Mouse (Mus musculus) ES-Bruce4 (cell line): ENCODE data around the gene Gm17455. TPM values are rescaled to one million over a fixed set of nuclear protein-coding genes. Genes with fewer than 3 reads are reported as not detected.

Experiments
- H3K27ac ChIP-seq: 2 replicates; pipeline ENCODE4 v1.5.1; 2012; ENCODE audit warnings: low read length, inconsistent platforms; ENCODE audit not compliant: insufficient read depth
- H3K27me3 ChIP-seq: 2 replicates; pipeline ENCODE4 v1.6.1; 2012; ENCODE audit warnings: mild to moderate bottlenecking, low read length, inconsistent platforms; ENCODE audit not compliant: control insufficient read depth, poor library complexity, insufficient read depth, severe bottlenecking
- H3K36me3 ChIP-seq: 2 replicates; pipeline ENCODE4 v1.6.1; 2012; ENCODE audit warnings: inconsistent platforms, mild to moderate bottlenecking, low read length, moderate library complexity; ENCODE audit not compliant: control insufficient read depth, poor library complexity, insufficient read depth, severe bottlenecking
- H3K4me1 ChIP-seq: one replicate; pipeline ENCODE4 v1.8.1; 2011; ENCODE audit warnings: low read length; ENCODE audit not compliant: control insufficient read depth, insufficient read depth
- H3K4me3 ChIP-seq: 2 replicates; pipeline ENCODE4 v1.5.1; 2011; ENCODE audit warnings: low read depth, mild to moderate bottlenecking, low read length
- H3K9ac ChIP-seq: 2 replicates; pipeline ENCODE4 v1.6.1; 2012; ENCODE audit warnings: low read depth, mild to moderate bottlenecking, inconsistent platforms; ENCODE audit not compliant: poor library complexity, severe bottlenecking
- H3K9me3 ChIP-seq: replicated peaks from 2 replicates; pipeline ENCODE4 v1.6.1; 2012; ENCODE audit warnings: mild to moderate bottlenecking, low read length, inconsistent platforms; ENCODE audit not compliant: control insufficient read depth, poor library complexity, insufficient read depth, severe bottlenecking
- CTCF ChIP-seq: IDR thresholded peaks from one replicate; pipeline ENCODE4 v1.8.1; 2011; ENCODE audit warnings: low read depth, low read length
- EP300 ChIP-seq: IDR thresholded peaks from 2 replicates; pipeline ENCODE4 v1.6.1; 2011; ENCODE audit warnings: low read depth, low read length; ENCODE audit not compliant: insufficient read depth
- POLR2A ChIP-seq: IDR thresholded peaks from one replicate; pipeline ENCODE4 v1.8.1; 2011; ENCODE audit warnings: low read length; ENCODE audit not compliant: insufficient read depth
- polyA plus RNA-seq: library from polyadenylated mRNA; stranded (reverse); fragments of >200 nt; gene quantifications from 2 replicates; pipeline ENCODE4 v1.2.4, GENCODE M21; 2011; ENCODE audit warnings: low read depth; ENCODE audit not compliant: missing spikeins, insufficient read depth, insufficient read length

Gene Gm17455
- polyA plus RNA-seq, 1 experiment: not detected

GRCm38 (mm10) chr10:60354003-60354325 is 45.6 kb upstream of the Gm17455 start:
- Histone ChIP-seq H3K27ac (no peak overlapping the region), H3K27me3 (no peaks in the 10 kb centered on the region), H3K4me3 (no peak overlapping the region), H3K4me1 (peaks cover 5% of the 10 kb centered on the region), H3K9ac (no peak overlapping the region), H3K36me3 (no peaks in the 10 kb centered on the region), H3K9me3 (no peaks in the 10 kb centered on the region)
- no peak for TF ChIP-seq POLR2A
- TF ChIP-seq CTCF: no peak
- TF ChIP-seq EP300: no peak

DNA sequence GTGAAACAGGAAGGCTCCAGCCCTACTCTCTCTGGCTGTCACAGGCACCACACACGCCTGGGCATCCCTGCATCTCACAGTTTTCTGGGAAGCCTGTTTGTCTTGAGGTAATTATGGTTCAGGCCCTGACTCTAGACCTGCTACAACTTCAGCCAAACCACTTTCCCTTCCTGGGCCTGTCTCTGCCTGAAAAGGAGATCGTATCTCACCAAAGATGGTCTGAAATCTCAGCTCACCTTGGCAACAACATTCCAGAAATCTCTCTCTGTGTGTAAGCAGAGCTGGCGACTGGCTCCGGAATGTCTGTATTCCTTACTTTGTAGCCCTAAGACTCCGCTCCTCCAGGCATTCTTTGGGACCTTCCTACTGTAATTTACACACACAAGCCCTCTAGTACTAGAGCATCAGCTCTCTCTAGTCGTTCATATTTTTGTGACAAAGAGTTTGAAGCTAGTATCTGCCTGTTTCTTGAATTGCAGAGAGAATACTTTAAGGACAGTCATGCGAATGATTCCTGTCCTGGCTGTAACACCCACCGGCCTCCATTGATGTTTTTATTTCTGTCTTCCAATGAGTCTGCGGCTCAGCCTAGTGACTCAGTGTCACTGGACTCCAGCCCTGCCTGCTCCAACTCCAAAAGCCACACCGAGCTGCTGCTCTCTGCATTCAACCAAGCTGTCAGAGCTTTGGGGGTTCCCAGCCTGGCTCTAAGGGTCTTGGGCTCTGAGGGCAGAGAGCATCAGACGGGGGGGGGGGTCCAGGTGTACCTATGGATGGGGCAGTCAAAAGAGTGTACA is 44.4 kb upstream of the Gm17455 start:
- no peak overlapping the region for H3K4me3 ChIP-seq
- no peaks in the 10 kb centered on the region for H3K27me3 ChIP-seq
- no peak for TF ChIP-seq EP300
- no peak overlapping the region for H3K9ac ChIP-seq
- H3K36me3 ChIP-seq: no peaks in the 10 kb centered on the region
- no peak overlapping the region for H3K27ac ChIP-seq
- H3K9me3 ChIP-seq: no peaks in the 10 kb centered on the region
- peaks cover 2% of the 10 kb centered on the region for H3K4me1 ChIP-seq

DNA sequence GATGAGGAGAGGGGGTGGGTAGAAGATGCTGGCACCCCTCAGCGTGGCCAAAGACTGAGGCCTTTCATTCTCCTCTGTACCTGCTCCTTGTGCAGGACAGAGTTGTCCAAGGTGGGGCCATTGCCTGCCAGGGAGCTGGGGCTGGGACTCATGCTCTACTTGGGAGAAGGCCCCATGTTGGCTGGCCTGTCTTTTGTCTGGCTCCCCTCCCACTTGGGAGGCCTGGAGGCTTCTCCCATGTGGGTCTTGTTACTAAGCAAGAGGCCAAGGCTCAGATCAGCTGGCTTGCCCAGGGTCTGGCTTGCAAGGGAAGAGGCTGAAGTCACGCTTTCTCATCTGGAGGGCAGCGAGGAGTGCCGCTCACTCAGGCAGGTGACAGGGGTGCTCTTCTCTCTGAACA is 42.1 kb upstream of the Gm17455 start:
- Histone ChIP-seq H3K4me3 (no peak overlapping the region), H3K36me3 (no peaks in the 10 kb centered on the region), H3K9me3 (no peaks in the 10 kb centered on the region), H3K27ac (no peak overlapping the region), H3K27me3 (no peaks in the 10 kb centered on the region), H3K9ac (no peak overlapping the region), H3K4me1 (peaks cover 2% of the 10 kb centered on the region)
- TF ChIP-seq EP300 (no peak), CTCF (no peak), POLR2A (no peak)

DNA sequence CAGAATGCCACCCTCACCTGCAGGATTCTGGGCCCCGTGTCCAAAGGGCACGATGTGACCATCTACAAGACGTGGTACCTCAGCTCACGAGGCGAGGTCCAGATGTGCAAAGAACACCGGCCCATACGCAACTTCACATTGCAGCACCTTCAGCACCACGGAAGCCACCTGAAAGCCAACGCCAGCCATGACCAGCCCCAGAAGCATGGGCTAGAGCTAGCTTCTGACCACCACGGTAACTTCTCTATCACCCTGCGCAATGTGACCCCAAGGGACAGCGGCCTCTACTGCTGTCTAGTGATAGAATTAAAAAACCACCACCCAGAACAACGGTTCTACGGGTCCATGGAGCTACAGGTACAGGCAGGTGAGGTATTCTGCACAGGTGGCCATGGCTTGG is 41.6 kb upstream of the Gm17455 start:
- H3K36me3 ChIP-seq: no peaks in the 10 kb centered on the region
- no peak overlapping the region for H3K9ac ChIP-seq
- no peaks in the 10 kb centered on the region for H3K27me3 ChIP-seq
- H3K27ac ChIP-seq: no peak overlapping the region
- no peak overlapping the region for H3K4me3 ChIP-seq
- TF ChIP-seq EP300 (no peak), CTCF (no peak), POLR2A (no peak)
- no peaks in the 10 kb centered on the region for H3K9me3 ChIP-seq
- H3K4me1 ChIP-seq: peaks cover 2% of the 10 kb centered on the region

GRCm38 (mm10) chr10:60358776-60359175 is 40.8 kb upstream of the Gm17455 start:
- H3K9ac ChIP-seq: no peak overlapping the region
- H3K27me3 ChIP-seq: no peaks in the 10 kb centered on the region
- H3K36me3 ChIP-seq: no peaks in the 10 kb centered on the region
- TF ChIP-seq CTCF (no peak), POLR2A (no peak), EP300 (no peak)
- H3K9me3 ChIP-seq: no peaks in the 10 kb centered on the region
- no peak overlapping the region for H3K4me3 ChIP-seq
- no peaks in the 10 kb centered on the region for H3K4me1 ChIP-seq
- H3K27ac ChIP-seq: no peak overlapping the region

DNA sequence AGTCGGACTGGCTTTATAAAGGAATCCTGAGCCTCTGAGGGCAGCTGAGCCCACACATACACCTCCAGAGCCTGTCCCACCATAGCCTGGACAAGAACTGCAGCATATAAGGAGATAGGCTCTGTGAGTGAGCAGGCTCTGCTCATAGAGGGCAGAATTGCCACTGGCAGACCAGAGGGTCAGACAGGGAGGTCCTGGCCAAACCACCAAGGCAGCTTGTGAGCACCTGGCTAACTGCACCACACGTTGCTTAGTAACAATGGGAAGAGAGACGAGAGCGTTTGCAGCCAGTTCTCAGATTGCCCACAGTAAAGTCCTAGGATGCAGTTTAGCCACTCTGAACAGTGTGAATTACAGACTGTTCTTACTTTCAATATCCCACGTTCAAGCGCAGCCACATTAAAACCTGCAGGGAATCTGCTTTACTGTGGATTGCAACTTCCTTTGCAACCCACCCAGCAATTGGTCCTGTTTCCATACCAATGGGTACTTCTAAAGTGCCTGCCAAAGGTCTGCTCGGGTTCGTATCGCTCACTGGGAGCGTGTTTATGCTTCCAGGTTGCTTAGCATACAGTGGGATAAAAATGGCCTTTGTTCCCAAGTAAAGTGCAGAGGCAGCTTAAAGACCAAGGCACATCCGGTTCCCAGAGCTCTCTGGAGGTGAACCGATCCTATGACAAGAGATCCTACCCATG is 37.8 kb upstream of the Gm17455 start:
- Histone ChIP-seq H3K9me3 (no peaks in the 10 kb centered on the region), H3K27me3 (no peaks in the 10 kb centered on the region), H3K36me3 (no peaks in the 10 kb centered on the region), H3K4me1 (no peaks in the 10 kb centered on the region), H3K4me3 (no peak overlapping the region), H3K27ac (no peak overlapping the region), H3K9ac (no peak overlapping the region)
- no peak for TF ChIP-seq CTCF
- TF ChIP-seq POLR2A: no peak
- TF ChIP-seq EP300: no peak
